Mouse (Mus musculus): ENCODE measurements at regions not wholly inside any gene's neighbourhood (a gene's known extent, or its start where the extent isn't known, plus 50 kb on each side); places are given as distances from the start of the nearest gene placed in this dataset.

GRCm38 (mm10) chr11:9932360-9933265 lies 740.9 kb downstream of the Abca13 start:
- no peak overlapping the region for H3K27ac ChIP-seq (ENCODE audit: low read length)
- no peak overlapping the region for H3K4me3 ChIP-seq (ENCODE audit: low read depth, low read length)
- no peaks in the 10 kb centered on the region for H3K27me3 ChIP-seq (ENCODE audit: control insufficient read depth, insufficient read depth, low read depth, low read length)
- no peak for ATAC-seq
- 73% methylated on average over 5 of the region's 5 CpGs for WGBS
- no peaks in the 10 kb centered on the region for H3K36me3 ChIP-seq (ENCODE audit: control insufficient read depth, insufficient read depth, low read length)
- H3K9me3 ChIP-seq (replicated peaks; ENCODE audit: control insufficient read depth, low read length, poor library complexity, severe bottlenecking), result no peaks in the 10 kb centered on the region
- H3K4me1 ChIP-seq (ENCODE audit: control insufficient read depth, insufficient read depth, low read length), result no peaks in the 10 kb centered on the region
- no peak overlapping the region for H3K4me2 ChIP-seq (ENCODE audit: low read length)
- no peak overlapping the region for H3K9ac ChIP-seq (ENCODE audit: low read depth, low read length)

DNA sequence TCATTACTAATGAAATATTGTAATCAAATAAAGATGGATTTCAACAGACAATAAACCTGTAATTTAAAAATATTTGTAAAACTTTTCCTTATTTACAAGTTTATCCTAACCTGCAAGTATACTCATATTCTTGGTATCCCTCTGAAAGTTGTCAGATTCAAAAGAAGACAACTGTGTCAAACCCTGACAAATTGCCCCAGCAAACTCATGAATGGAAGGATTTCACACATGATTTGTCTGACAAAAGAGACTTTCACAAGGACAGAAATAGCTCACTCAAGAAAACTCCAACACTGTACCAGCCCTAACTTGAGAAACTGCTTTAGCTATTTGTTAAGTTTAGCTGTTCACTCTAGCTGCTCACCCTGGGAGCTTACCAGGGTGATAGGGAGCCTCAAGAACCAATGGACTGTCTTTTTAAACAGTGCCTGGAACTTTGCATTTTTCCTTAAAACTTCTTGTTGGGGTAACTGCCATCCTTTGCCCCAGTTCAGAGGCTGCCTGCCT lies 771.0 kb downstream of the Abca13 start:
- no peaks in the 10 kb centered on the region for H3K27me3 ChIP-seq (ENCODE audit: control insufficient read depth, insufficient read depth, low read depth, low read length)
- no peak overlapping the region for H3K4me2 ChIP-seq (ENCODE audit: low read length)
- no peak overlapping the region for H3K9ac ChIP-seq (ENCODE audit: low read depth, low read length)
- no peak overlapping the region for H3K4me3 ChIP-seq (ENCODE audit: low read depth, low read length)
- no peaks in the 10 kb centered on the region for H3K4me1 ChIP-seq (ENCODE audit: control insufficient read depth, insufficient read depth, low read length)
- no peaks in the 10 kb centered on the region for H3K36me3 ChIP-seq (ENCODE audit: control insufficient read depth, insufficient read depth, low read length)
- H3K9me3 ChIP-seq (replicated peaks; ENCODE audit: control insufficient read depth, low read length, poor library complexity, severe bottlenecking), result no peaks in the 10 kb centered on the region
- no peak overlapping the region for H3K27ac ChIP-seq (ENCODE audit: low read length)
- ATAC-seq, result no peak

- no peaks in the 10 kb centered on the region for H3K36me3 ChIP-seq (ENCODE audit: control insufficient read depth, insufficient read depth, low read length)
- no peak overlapping the region for H3K4me2 ChIP-seq (ENCODE audit: low read length)
- no peak overlapping the region for H3K27ac ChIP-seq (ENCODE audit: low read length)
- no peak for ATAC-seq
- H3K9me3 ChIP-seq (replicated peaks; ENCODE audit: control insufficient read depth, low read length, poor library complexity, severe bottlenecking), result no peaks in the 10 kb centered on the region
- no peaks in the 10 kb centered on the region for H3K4me1 ChIP-seq (ENCODE audit: control insufficient read depth, insufficient read depth, low read length)
- no peaks in the 10 kb centered on the region for H3K27me3 ChIP-seq (ENCODE audit: control insufficient read depth, insufficient read depth, low read depth, low read length)
- H3K4me3 ChIP-seq (ENCODE audit: low read depth, low read length), result no peak overlapping the region
- H3K9ac ChIP-seq (ENCODE audit: low read depth, low read length), result no peak overlapping the region
Observed at GRCm38 (mm10) chr11:9982974-9983373, 791.2 kb downstream of the Abca13 start.

DNA sequence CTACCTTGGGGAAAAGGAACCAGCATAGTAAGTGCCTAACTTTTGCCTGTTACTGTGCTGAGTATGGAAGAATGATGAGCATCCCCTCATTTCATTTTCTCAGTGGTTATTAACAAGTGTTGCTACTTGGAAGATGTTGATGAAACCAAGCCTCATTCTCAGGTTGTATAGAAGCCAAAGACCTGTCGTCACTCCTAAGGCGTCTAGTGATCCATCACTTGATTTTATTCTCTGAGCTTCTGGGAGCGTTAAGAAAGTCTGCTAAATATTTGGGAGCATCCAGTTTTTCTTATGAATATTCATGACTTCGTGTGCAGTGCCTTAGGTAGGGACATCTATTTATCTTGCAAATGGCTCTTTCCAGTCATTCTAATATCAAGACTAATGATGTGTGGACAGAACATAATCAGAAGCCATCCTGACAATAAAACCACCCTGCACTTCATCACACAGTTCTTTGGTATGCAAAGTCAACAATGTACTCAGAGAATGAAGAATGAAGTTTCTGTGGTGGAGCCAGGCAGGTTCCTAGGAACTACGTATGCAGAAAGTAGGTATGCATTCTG lies 802.9 kb downstream of the Abca13 start:
- H3K9ac ChIP-seq (ENCODE audit: low read depth, low read length), result no peak overlapping the region
- no peaks in the 10 kb centered on the region for H3K9me3 ChIP-seq (replicated peaks; ENCODE audit: control insufficient read depth, low read length, poor library complexity, severe bottlenecking)
- no peak for ATAC-seq
- no peak overlapping the region for H3K4me2 ChIP-seq (ENCODE audit: low read length)
- no peaks in the 10 kb centered on the region for H3K27me3 ChIP-seq (ENCODE audit: control insufficient read depth, insufficient read depth, low read depth, low read length)
- no peak overlapping the region for H3K4me3 ChIP-seq (ENCODE audit: low read depth, low read length)
- no peaks in the 10 kb centered on the region for H3K36me3 ChIP-seq (ENCODE audit: control insufficient read depth, insufficient read depth, low read length)
- no peak overlapping the region for H3K27ac ChIP-seq (ENCODE audit: low read length)
- peaks cover 3% of the 10 kb centered on the region; the same call in 1 of the 2 replicates for H3K4me1 ChIP-seq (ENCODE audit: control insufficient read depth, insufficient read depth, low read length)
- WGBS, result 66% methylated on average over 5 of the region's 5 CpGs

DNA sequence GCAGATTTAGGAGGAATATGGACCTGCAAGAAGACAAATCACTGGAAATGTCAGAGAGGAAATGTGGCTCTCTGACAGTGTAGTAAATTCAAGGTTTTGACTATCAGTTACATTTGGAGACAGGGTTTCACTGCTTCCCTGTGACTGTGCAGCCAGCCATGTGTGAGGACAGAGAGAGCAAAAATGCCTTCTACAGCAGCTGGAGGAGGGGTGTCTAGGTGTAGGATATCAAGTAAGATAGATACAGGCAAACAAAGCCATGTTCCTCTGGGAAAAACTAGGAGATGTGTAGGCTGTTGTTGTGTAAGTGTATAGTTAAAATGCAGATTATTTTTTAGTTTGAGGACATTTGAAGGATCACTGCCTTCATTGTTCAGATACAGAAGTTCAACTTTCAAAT lies 803.6 kb downstream of the Abca13 start:
- Histone ChIP-seq H3K36me3 (ENCODE audit: control insufficient read depth, insufficient read depth, low read length) (no peaks in the 10 kb centered on the region), H3K4me3 (ENCODE audit: low read depth, low read length) (no peak overlapping the region)
- no peak for ATAC-seq

GRCm38 (mm10) chr11:9997532-9998138 lies 805.9 kb downstream of the Abca13 start:
- H3K9me3 ChIP-seq (replicated peaks; ENCODE audit: control insufficient read depth, low read length, poor library complexity, severe bottlenecking), result no peaks in the 10 kb centered on the region
- H3K9ac ChIP-seq (ENCODE audit: low read depth, low read length), result no peak overlapping the region
- H3K27ac ChIP-seq (ENCODE audit: low read length), result no peak overlapping the region
- H3K27me3 ChIP-seq (ENCODE audit: control insufficient read depth, insufficient read depth, low read depth, low read length), result no peaks in the 10 kb centered on the region
- H3K4me3 ChIP-seq (ENCODE audit: low read depth, low read length), result no peak overlapping the region
- ATAC-seq, result peak; percentile 87
- H3K4me1 ChIP-seq (ENCODE audit: control insufficient read depth, insufficient read depth, low read length), result peaks cover 3% of the 10 kb centered on the region; the same call in 1 of the 2 replicates
- 20% methylated on average over 5 of the region's 5 CpGs for WGBS
- H3K4me2 ChIP-seq (ENCODE audit: low read length), result no peak overlapping the region
- H3K36me3 ChIP-seq (ENCODE audit: control insufficient read depth, insufficient read depth, low read length), result no peaks in the 10 kb centered on the region

More for the DNA sequence above, 803.6 kb downstream of the Abca13 start:
- H3K9ac ChIP-seq (ENCODE audit: low read depth, low read length), result no peak overlapping the region
- no peaks in the 10 kb centered on the region for H3K27me3 ChIP-seq (ENCODE audit: control insufficient read depth, insufficient read depth, low read depth, low read length)
- no peaks in the 10 kb centered on the region for H3K9me3 ChIP-seq (replicated peaks; ENCODE audit: control insufficient read depth, low read length, poor library complexity, severe bottlenecking)
- H3K4me1 ChIP-seq (ENCODE audit: control insufficient read depth, insufficient read depth, low read length), result peaks cover 3% of the 10 kb centered on the region; the same call in 1 of the 2 replicates
- no peak overlapping the region for H3K27ac ChIP-seq (ENCODE audit: low read length)
- no peak overlapping the region for H3K4me2 ChIP-seq (ENCODE audit: low read length)

GRCm38 (mm10) chr11:10002170-10002569 lies 810.4 kb downstream of the Abca13 start:
- Histone ChIP-seq H3K27ac (ENCODE audit: low read length) (no peak overlapping the region), H3K9ac (ENCODE audit: low read depth, low read length) (no peak overlapping the region), H3K9me3 (replicated peaks; ENCODE audit: control insufficient read depth, low read length, poor library complexity, severe bottlenecking) (no peaks in the 10 kb centered on the region), H3K4me3 (ENCODE audit: low read depth, low read length) (no peak overlapping the region), H3K27me3 (ENCODE audit: control insufficient read depth, insufficient read depth, low read depth, low read length) (no peaks in the 10 kb centered on the region), H3K4me1 (ENCODE audit: control insufficient read depth, insufficient read depth, low read length) (peaks cover 3% of the 10 kb centered on the region; the same call in 1 of the 2 replicates), H3K4me2 (ENCODE audit: low read length) (no peak overlapping the region), H3K36me3 (ENCODE audit: control insufficient read depth, insufficient read depth, low read length) (no peaks in the 10 kb centered on the region)
- no peak for ATAC-seq
- WGBS, result 72% methylated on average over 2 of the region's 2 CpGs

DNA sequence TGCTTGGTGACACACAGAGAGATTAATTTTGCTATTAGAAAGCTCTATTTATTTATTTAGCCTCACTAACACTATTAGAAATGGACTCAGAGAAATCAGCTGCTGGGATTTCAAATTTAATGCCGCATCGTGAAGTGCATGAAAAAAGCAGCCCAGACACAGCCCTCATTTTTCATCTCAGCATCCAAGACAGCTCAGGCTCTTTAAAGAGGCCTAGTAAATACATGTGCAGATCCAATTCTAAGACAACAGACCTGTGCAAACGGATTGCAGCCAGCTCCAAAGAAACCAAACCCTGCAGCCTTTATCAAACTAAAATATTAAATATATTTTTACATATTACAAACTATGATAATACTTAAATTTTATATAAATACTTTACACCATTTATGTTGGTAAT lies 815.1 kb downstream of the Abca13 start:
- H3K4me1 ChIP-seq (ENCODE audit: control insufficient read depth, insufficient read depth, low read length), result no peaks in the 10 kb centered on the region
- no peaks in the 10 kb centered on the region for H3K27me3 ChIP-seq (ENCODE audit: control insufficient read depth, insufficient read depth, low read depth, low read length)
- H3K9me3 ChIP-seq (replicated peaks; ENCODE audit: control insufficient read depth, low read length, poor library complexity, severe bottlenecking), result no peaks in the 10 kb centered on the region
- no peak overlapping the region for H3K27ac ChIP-seq (ENCODE audit: low read length)
- ATAC-seq, result no peak
- no peak overlapping the region for H3K4me2 ChIP-seq (ENCODE audit: low read length)
- H3K9ac ChIP-seq (ENCODE audit: low read depth, low read length), result no peak overlapping the region
- no peaks in the 10 kb centered on the region for H3K36me3 ChIP-seq (ENCODE audit: control insufficient read depth, insufficient read depth, low read length)
- WGBS, result 71% methylated on average over 3 of the region's 3 CpGs
- no peak overlapping the region for H3K4me3 ChIP-seq (ENCODE audit: low read depth, low read length)

- H3K27ac ChIP-seq (ENCODE audit: low read length), result no peak overlapping the region
- no peak overlapping the region for H3K4me2 ChIP-seq (ENCODE audit: low read length)
- no peaks in the 10 kb centered on the region for H3K9me3 ChIP-seq (replicated peaks; ENCODE audit: control insufficient read depth, low read length, poor library complexity, severe bottlenecking)
- H3K36me3 ChIP-seq (ENCODE audit: control insufficient read depth, insufficient read depth, low read length), result no peaks in the 10 kb centered on the region
- H3K4me1 ChIP-seq (ENCODE audit: control insufficient read depth, insufficient read depth, low read length), result no peaks in the 10 kb centered on the region
- no peak overlapping the region for H3K9ac ChIP-seq (ENCODE audit: low read depth, low read length)
- H3K27me3 ChIP-seq (ENCODE audit: control insufficient read depth, insufficient read depth, low read depth, low read length), result no peaks in the 10 kb centered on the region
- H3K4me3 ChIP-seq (ENCODE audit: low read depth, low read length), result no peak overlapping the region
- ATAC-seq, result no peak
- 29% methylated on average over 2 of the region's 2 CpGs for WGBS
Observed at GRCm38 (mm10) chr11:10046593-10046992, 854.9 kb downstream of the Abca13 start.

All from midbrain, embryonic 16.5 days (tissue).